8 mouse cellular contexts compared by ENCODE assay signal in the genomic region with DNA sequence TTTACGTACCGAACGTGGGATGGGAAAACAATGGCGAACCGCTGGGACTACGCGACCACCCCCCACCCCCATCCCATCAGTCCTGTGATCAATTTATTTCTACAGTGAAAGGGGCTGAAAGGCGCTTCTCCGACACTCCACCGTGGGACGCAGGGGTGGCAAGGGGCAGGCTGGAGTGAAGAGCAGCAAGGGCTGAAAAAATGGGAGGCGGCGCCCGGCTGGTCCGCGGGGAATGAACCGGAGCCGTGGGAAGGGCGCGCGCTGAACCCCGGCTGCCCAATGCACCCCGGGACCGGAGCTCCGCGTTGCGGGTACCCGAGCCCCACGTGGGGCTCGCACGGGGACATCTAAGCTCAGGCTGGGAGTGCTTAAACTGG. TPM values are rescaled to one million over a fixed set of nuclear protein-coding genes. Genes with fewer than 3 reads are reported as not detected.
DNase-seq lines count a peak whose midpoint lies in the region; ATAC-seq and TF ChIP-seq lines count a peak whose summit lies in the region.

No protein-coding gene starts in this region.

- H3K36me3 ChIP-seq in forebrain, embryonic 10.5 days (replicated peaks), result no peaks in the 10 kb centered on the region
- H3K36me3 ChIP-seq in kidney, postnatal 0 days (ENCODE audit: insufficient read depth, low read length), result no peaks in the 10 kb centered on the region
- no peaks in the 10 kb centered on the region for H3K36me3 ChIP-seq in neural tube, embryonic 11.5 days (ENCODE audit: control insufficient read depth, insufficient read depth, low read length)

- H3K9me3 ChIP-seq in forebrain, embryonic 10.5 days, result no peaks in the 10 kb centered on the region
- no peaks in the 10 kb centered on the region for H3K9me3 ChIP-seq in kidney, postnatal 0 days (replicated peaks; ENCODE audit: low read length)
- H3K9me3 ChIP-seq in neural tube, embryonic 11.5 days (ENCODE audit: control insufficient read depth, low read length), result no peaks in the 10 kb centered on the region

- H3K4me2 ChIP-seq in kidney, postnatal 0 days (ENCODE audit: low read length), result peak overlapping the region; percentile 95
- peak overlapping the region; percentile 91 for H3K4me2 ChIP-seq in neural tube, embryonic 11.5 days (ENCODE audit: low read depth)

- H3K27ac ChIP-seq in left cerebral cortex, adult 2 months, result peak overlapping the region; percentile 72
- peak overlapping the region; percentile 95 for H3K27ac ChIP-seq in forebrain, embryonic 10.5 days
- peak overlapping the region; percentile 97 for H3K27ac ChIP-seq in kidney, postnatal 0 days
- peak overlapping the region; percentile 83 for H3K27ac ChIP-seq in neural tube, embryonic 11.5 days (ENCODE audit: low read depth, low read length)

- TF ChIP-seq CTCF in left cerebral cortex, adult 2 months (IDR thresholded peaks at IDR 0.05), result no peak
- TF ChIP-seq CTCF in kidney, postnatal 0 days (IDR thresholded peaks at IDR 0.05; ENCODE audit: low read depth), result no peak

- WGBS in forebrain, embryonic 10.5 days, result under 1% methylated on average over 31 of the region's 31 CpGs
- under 1% methylated on average over 31 of the region's 31 CpGs for WGBS in kidney, postnatal 0 days
- under 1% methylated on average over 29 of the region's 31 CpGs for WGBS in neural tube, embryonic 11.5 days

- peaks cover 60% of the 10 kb centered on the region for H3K4me1 ChIP-seq in forebrain, embryonic 10.5 days
- peaks cover 30% of the 10 kb centered on the region for H3K4me1 ChIP-seq in kidney, postnatal 0 days (replicated peaks; ENCODE audit: insufficient read depth, low read length)
- H3K4me1 ChIP-seq in neural tube, embryonic 11.5 days (ENCODE audit: control insufficient read depth, insufficient read depth, low read length), result peaks cover 26% of the 10 kb centered on the region

- no peak for DNase-seq in left cerebral cortex, adult 2 months (ENCODE audit: extremely low spot score in 1 of 2, low spot score in 2 of 2)
- DNase-seq in left cerebral cortex, adult 8-10 months (ENCODE audit: low spot score in 2 of 2), result no peak
- DNase-seq in forebrain, embryonic 10.5 days (ENCODE audit: extremely low spot score, low spot score), result peak; percentile 43
- peak; percentile 39 for DNase-seq in kidney, postnatal 0 days (ENCODE audit: low spot score)
- no peak for DNase-seq in neural tube, embryonic 11.5 days (ENCODE audit: low spot score)
- DNase-seq in left cerebral cortex, postnatal 14 days (ENCODE audit: low spot score in 2 of 2), result no peak
- DNase-seq in cerebellum, adult 18-20 months, result no peak
- DNase-seq in thymus, postnatal 14 days, result no peak

- ATAC-seq in kidney, postnatal 0 days (replicated peaks; ENCODE audit: low FRiP score, low read depth), result no peak
- peak; percentile 2; the same call in 1 of the 2 replicates for ATAC-seq in neural tube, embryonic 11.5 days (ENCODE audit: insufficient read depth, low FRiP score, low TSS enrichment)

- intact Hi-C loops in left cerebral cortex, adult 2 months (cut with DNase I), result loop anchor here (1.0 kb wide), 1 partner anchor 38 kb away; no protein-coding TSS in a partner anchor
- intact Hi-C loops in left cerebral cortex, postnatal 14 days (cut with DNase I), result loop anchor here (5.0 kb wide), 1 partner anchor 36 kb away; no protein-coding TSS in a partner anchor

- H3K9ac ChIP-seq in kidney, postnatal 0 days (ENCODE audit: low read depth, low read length), result peak overlapping the region; percentile 95
- peak overlapping the region; percentile 80 for H3K9ac ChIP-seq in neural tube, embryonic 11.5 days (ENCODE audit: low read length)

- H3K4me3 ChIP-seq in left cerebral cortex, adult 2 months, result peak overlapping the region; percentile 51
- H3K4me3 ChIP-seq in forebrain, embryonic 10.5 days, result peak overlapping the region; percentile 91
- H3K4me3 ChIP-seq in kidney, postnatal 0 days (replicated peaks; ENCODE audit: low read depth, low read length), result peak overlapping the region; percentile 80
- peak overlapping the region; percentile 82 for H3K4me3 ChIP-seq in neural tube, embryonic 11.5 days (ENCODE audit: low read depth, low read length)

- 0 out of 2 replicates have a peak, but pooled peaks cover 8% of the 10 kb centered on the region for H3K27me3 ChIP-seq in forebrain, embryonic 10.5 days (ENCODE audit: poor library complexity, severe bottlenecking)
- no peaks in the 10 kb centered on the region for H3K27me3 ChIP-seq in kidney, postnatal 0 days (ENCODE audit: insufficient read depth, low read length)
- H3K27me3 ChIP-seq in neural tube, embryonic 11.5 days (ENCODE audit: control insufficient read depth, insufficient read depth, low read length), result no peaks in the 10 kb centered on the region

RNA-seq across cellular contexts. Expression of a gene that starts 1.0 kb away (rescaled TPM):
- total RNA-seq in left cerebral cortex, adult 2 months (2021), result 1 to 10 TPM; 8.9 to 9.3 TPM
- total RNA-seq in left cerebral cortex, adult 8-10 months (2022), result 10 to 100 TPM in 3 of 4 experiments, 1 to 10 TPM in 1; 8.0 to 12.5 (median 11.4) TPM
- 12.5 and 14.1 TPM in 2 replicates for polyA plus RNA-seq in forebrain, embryonic 10.5 days (2016; fragmentation: Nextera tagmentation; extraction: Ambion mirVana)
- 12.0 and 13.7 TPM in 2 replicates for polyA plus RNA-seq in kidney, postnatal 0 days (2015; fragmentation: Nextera tagmentation; extraction: Ambion mirVana)
- polyA plus RNA-seq in neural tube, embryonic 11.5 days (2014; fragmentation: Nextera tagmentation; extraction: Ambion mirVana), result 10.2 and 12.3 TPM in 2 replicates
- total RNA-seq in left cerebral cortex, postnatal 14 days (2021), result 1 to 10 TPM; 6.5 to 9.9 TPM

RNA-seq across cellular contexts. Expression of a gene that starts 59.8 kb away (rescaled TPM):
- total RNA-seq in left cerebral cortex, adult 2 months (2021), result 10 to 100 TPM; 12.4 to 14.6 TPM
- 1 to 10 TPM; 7.1 to 9.9 (median 7.9) TPM for total RNA-seq in left cerebral cortex, adult 8-10 months (2022)
- 1.7 and 2.3 TPM in 2 replicates for polyA plus RNA-seq in forebrain, embryonic 10.5 days (2016; fragmentation: Nextera tagmentation; extraction: Ambion mirVana)
- polyA plus RNA-seq in kidney, postnatal 0 days (2015; fragmentation: Nextera tagmentation; extraction: Ambion mirVana), result 4.4 and 5.1 TPM in 2 replicates
- 1.9 and 3.0 TPM in 2 replicates for polyA plus RNA-seq in neural tube, embryonic 11.5 days (2014; fragmentation: Nextera tagmentation; extraction: Ambion mirVana)
- total RNA-seq in left cerebral cortex, postnatal 14 days (2021), result 1 to 10 TPM; 6.0 TPM

Comparison
In these comparisons a context has a peak if more than half of its experiments do, and no peak if none do; other contexts are left out.
1. DNase-seq: peak in forebrain, embryonic 10.5 days (single experiment) and kidney, postnatal 0 days (single experiment); none in left cerebral cortex, adult 2 months (0 of 2), left cerebral cortex, adult 8-10 months (0 of 2), neural tube, embryonic 11.5 days (single experiment), left cerebral cortex, postnatal 14 days (0 of 2), cerebellum, adult 18-20 months (0 of 2) and thymus, postnatal 14 days (single experiment).
2. Peak in every context shown above with its lines, with median percentiles within 50 percentile points of each other: H3K27ac ChIP-seq and H3K4me3 ChIP-seq.